Mouse (Mus musculus): Measurements from ENCODE around the gene Arhgef26. TPM values are rescaled to one million over a fixed set of nuclear protein-coding genes. Genes with fewer than 3 reads are reported as not detected.
A peak's percentile ranks its signal among the peaks of the same experiment; 100 is the strongest.

Arhgef26 gene
- polyA plus RNA-seq, 1 experiment from 2014 or later = 8.8 TPM

GRCm38 (mm10) chr3:62507206-62507647 is 169.1 kb downstream of the Arhgef26 start:
- Histone ChIP-seq H3K4me2 (ENCODE audit: low read length) (peak overlapping the region; percentile 68), H3K27me3 (ENCODE audit: insufficient read depth, low read length) (no peaks in the 10 kb centered on the region), H3K4me3 (replicated peaks; ENCODE audit: low read depth, low read length) (peak overlapping the region; percentile 98), H3K4me1 (replicated peaks; ENCODE audit: insufficient read depth, low read length) (0 out of 2 replicates have a peak, but pooled peaks cover 6% of the 10 kb centered on the region), H3K9me3 (replicated peaks; ENCODE audit: low read length) (no peaks in the 10 kb centered on the region), H3K9ac (ENCODE audit: low read depth, low read length) (no peak overlapping the region), H3K27ac (no peak overlapping the region), H3K36me3 (ENCODE audit: insufficient read depth, low read length) (no peaks in the 10 kb centered on the region)
- TF ChIP-seq CTCF (IDR thresholded peaks at IDR 0.05; ENCODE audit: low read depth) = no peak
- ATAC-seq (replicated peaks; ENCODE audit: low FRiP score, low read depth) = no peak; the same call in 1 of the 2 replicates
- 38% methylated on average over 5 of the region's 5 CpGs for WGBS
- DNase-seq (ENCODE audit: low spot score) = no peak

Other genes starting within 250 kb of the Arhgef26 start
- 24.1 and 25.0 TPM in 2 replicates for gene Dhx36, start 168.7 kb downstream of the Arhgef26 start, polyA plus RNA-seq (2015; fragmentation: Nextera tagmentation; extraction: Ambion mirVana)

Measured in kidney, postnatal 0 days (tissue).